Mouse (Mus musculus) C2C12 (cell line): ENCODE data around the gene Ttll12. TPM values are rescaled to one million over a fixed set of nuclear protein-coding genes. Genes with fewer than 3 reads are reported as not detected.
A peak's percentile ranks its signal among the peaks of the same experiment; 100 is the strongest.

Source experiments
- H3K27me3 ChIP-seq: one replicate; pipeline ENCODE4 v1.6.1; 2011; ENCODE audit not compliant: control insufficient read depth, insufficient read depth, insufficient read length
- H3K36me3 ChIP-seq: one replicate; pipeline ENCODE4 v1.6.1; 2011; ENCODE audit not compliant: control insufficient read depth, insufficient read depth
- H3K4me3 ChIP-seq: one replicate; pipeline ENCODE4 v1.5.1; 2011; ENCODE audit warnings: mild to moderate bottlenecking, control low read depth; ENCODE audit not compliant: poor library complexity, insufficient read depth, severe bottlenecking
- H3K79me2 ChIP-seq: one replicate; pipeline ENCODE4 v1.6.1; 2011; ENCODE audit not compliant: control insufficient read depth, insufficient read depth
- H3K79me3 ChIP-seq: one replicate; pipeline ENCODE4 v1.6.1; 2011; ENCODE audit warnings: low read depth, control low read depth
- H3ac ChIP-seq: one replicate; pipeline ENCODE3; 2011; ENCODE audit warnings: low read depth; ENCODE audit not compliant: control insufficient read depth, insufficient read length
- CEBPB ChIP-seq: IDR thresholded peaks from one replicate; pipeline ENCODE4 v1.6.1; 2011; ENCODE audit warnings: low read depth, mild to moderate bottlenecking, control low read depth, moderate library complexity
- CTCF ChIP-seq: IDR thresholded peaks from one replicate; pipeline ENCODE4 v1.5.1; 2011; ENCODE audit not compliant: control insufficient read depth, insufficient read depth, insufficient read length
- FOSL1 ChIP-seq: IDR thresholded peaks from one replicate; pipeline ENCODE4 v1.8.0; 2011; ENCODE audit warnings: mild to moderate bottlenecking, low read length; ENCODE audit not compliant: poor library complexity, insufficient read depth, severe bottlenecking
- MAX ChIP-seq: IDR thresholded peaks from one replicate; pipeline ENCODE4 v1.6.1; 2011; ENCODE audit warnings: mild to moderate bottlenecking, control low read depth
- MYOD1 ChIP-seq: IDR thresholded peaks from one replicate; pipeline ENCODE4 v1.6.1; 2011; ENCODE audit warnings: low read depth; ENCODE audit not compliant: control insufficient read depth, insufficient read length
- MYOG ChIP-seq: IDR thresholded peaks from one replicate; pipeline ENCODE4 v1.6.1; 2011; ENCODE audit not compliant: control insufficient read depth, insufficient read length; ENCODE audit errors: extremely low read depth
- USF1 ChIP-seq: IDR thresholded peaks from one replicate; pipeline ENCODE4 v1.6.1; 2011; ENCODE audit warnings: low read depth, mild to moderate bottlenecking, control low read depth, moderate library complexity
- polyA plus RNA-seq: library from polyadenylated mRNA; unstranded; fragments of >200 nt; fragmentation: generic; extraction: Trizol; gene quantifications from one replicate; pipeline ENCODE4 v1.2.1, GENCODE M21; 2012; ENCODE audit warnings: missing spikeins

Ttll12 gene
- polyA plus RNA-seq, 1 experiment = 84.8 TPM

DNA sequence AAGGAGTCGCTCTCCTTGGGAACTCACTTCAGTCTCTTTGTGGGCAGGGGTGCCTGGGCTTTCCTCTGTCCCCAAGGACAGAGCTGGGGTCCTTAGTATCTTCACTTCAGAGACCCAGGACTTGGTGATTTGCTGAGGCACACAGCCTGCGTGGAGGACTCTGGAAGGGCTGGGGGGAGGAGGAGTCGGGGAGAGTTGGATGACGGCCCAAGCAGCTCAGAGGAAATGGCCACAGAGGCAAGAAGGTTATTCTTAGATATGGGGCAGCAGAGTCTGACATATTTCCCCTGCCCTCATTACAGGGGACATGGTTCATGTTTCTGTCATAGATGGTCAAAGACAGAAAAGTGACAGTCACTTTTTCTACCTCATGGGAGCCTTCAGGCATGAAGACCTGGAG lies 55.1 kb downstream of the Ttll12 start:
- no peak overlapping the region for H3ac ChIP-seq
- H3K4me3 ChIP-seq = no peak overlapping the region
- H3K36me3 ChIP-seq = no peaks in the 10 kb centered on the region
- no peaks in the 10 kb centered on the region for H3K79me2 ChIP-seq
- no peaks in the 10 kb centered on the region for H3K79me3 ChIP-seq
- H3K27me3 ChIP-seq = no peaks in the 10 kb centered on the region
- TF ChIP-seq USF1 (no peak), MYOG (no peak), CTCF (no peak), MAX (no peak), FOSL1 (no peak), CEBPB (no peak), MYOD1 (no peak)

DNA sequence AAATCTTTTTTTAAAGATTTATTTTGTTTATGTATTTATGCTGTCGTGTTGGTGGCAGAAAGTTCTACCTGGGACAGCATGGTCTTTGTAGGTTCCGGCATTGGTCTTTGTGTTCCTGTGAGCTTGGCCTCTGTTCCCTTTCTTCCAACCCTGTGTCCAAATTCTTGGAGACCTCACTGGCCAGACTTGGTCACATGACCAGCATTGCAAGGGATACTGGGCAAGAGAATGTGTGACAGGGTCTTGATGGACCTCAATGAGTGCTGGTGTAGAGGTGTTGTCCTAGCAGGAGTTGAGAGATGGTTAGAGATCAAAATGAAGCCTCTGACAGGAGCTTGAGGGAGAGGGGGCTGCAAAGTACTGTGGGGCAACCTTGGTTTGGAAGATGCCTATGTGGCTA lies 56.1 kb downstream of the Ttll12 start:
- Histone ChIP-seq H3K36me3 (no peaks in the 10 kb centered on the region), H3K4me3 (no peak overlapping the region), H3K79me3 (no peaks in the 10 kb centered on the region), H3K27me3 (no peaks in the 10 kb centered on the region), H3K79me2 (no peaks in the 10 kb centered on the region), H3ac (no peak overlapping the region)
- TF ChIP-seq USF1 = peak; percentile 53
- no peak for TF ChIP-seq MYOD1

- Histone ChIP-seq H3ac (no peak overlapping the region), H3K4me3 (no peak overlapping the region), H3K79me2 (no peaks in the 10 kb centered on the region), H3K27me3 (peaks cover under 1% of the 10 kb centered on the region), H3K36me3 (no peaks in the 10 kb centered on the region), H3K79me3 (no peaks in the 10 kb centered on the region)
- no peak for TF ChIP-seq MYOD1
- no peak for TF ChIP-seq FOSL1
- TF ChIP-seq USF1 = no peak
- TF ChIP-seq MAX = no peak
- TF ChIP-seq CEBPB = no peak
- no peak for TF ChIP-seq CTCF
- TF ChIP-seq MYOG = no peak
Measured at GRCm38 (mm10) chr15:83535890-83536231, 59.1 kb downstream of the Ttll12 start.

GRCm38 (mm10) chr15:83534960-83535889 lies 59.7 kb downstream of the Ttll12 start:
- Histone ChIP-seq H3K79me2 (no peaks in the 10 kb centered on the region), H3K79me3 (no peaks in the 10 kb centered on the region), H3ac (no peak overlapping the region), H3K36me3 (no peaks in the 10 kb centered on the region), H3K27me3 (peaks cover 7% of the 10 kb centered on the region), H3K4me3 (no peak overlapping the region)
- TF ChIP-seq MYOD1 (no peak), USF1 (no peak), MAX (no peak), FOSL1 (no peak), CEBPB (no peak), CTCF (no peak), MYOG (no peak)

DNA sequence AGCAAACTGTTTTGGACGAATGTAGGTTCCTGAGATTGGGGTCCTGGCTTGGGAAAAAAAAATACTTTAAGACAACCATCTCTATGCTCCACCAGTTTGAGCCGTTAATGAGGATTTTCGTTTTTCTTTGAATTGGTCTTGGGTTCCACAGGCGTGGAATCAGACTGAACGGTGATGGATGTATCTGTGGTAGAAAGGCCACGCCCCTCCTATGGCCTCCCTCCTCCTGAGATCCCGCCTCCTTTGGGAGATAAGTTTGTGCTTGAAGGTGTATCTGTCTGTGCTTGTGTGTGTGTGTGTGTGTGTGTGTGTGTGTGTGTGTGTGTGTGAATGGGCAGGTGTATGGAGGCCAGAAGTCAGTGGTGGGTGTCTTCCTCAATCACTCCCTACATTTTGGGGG lies 62.4 kb downstream of the Ttll12 start:
- TF ChIP-seq MYOG (no peak), MAX (no peak), MYOD1 (no peak), FOSL1 (no peak)
- Histone ChIP-seq H3K27me3 (peaks cover 12% of the 10 kb centered on the region), H3K4me3 (no peak overlapping the region), H3ac (no peak overlapping the region), H3K79me3 (no peaks in the 10 kb centered on the region), H3K36me3 (no peaks in the 10 kb centered on the region), H3K79me2 (no peaks in the 10 kb centered on the region)

DNA sequence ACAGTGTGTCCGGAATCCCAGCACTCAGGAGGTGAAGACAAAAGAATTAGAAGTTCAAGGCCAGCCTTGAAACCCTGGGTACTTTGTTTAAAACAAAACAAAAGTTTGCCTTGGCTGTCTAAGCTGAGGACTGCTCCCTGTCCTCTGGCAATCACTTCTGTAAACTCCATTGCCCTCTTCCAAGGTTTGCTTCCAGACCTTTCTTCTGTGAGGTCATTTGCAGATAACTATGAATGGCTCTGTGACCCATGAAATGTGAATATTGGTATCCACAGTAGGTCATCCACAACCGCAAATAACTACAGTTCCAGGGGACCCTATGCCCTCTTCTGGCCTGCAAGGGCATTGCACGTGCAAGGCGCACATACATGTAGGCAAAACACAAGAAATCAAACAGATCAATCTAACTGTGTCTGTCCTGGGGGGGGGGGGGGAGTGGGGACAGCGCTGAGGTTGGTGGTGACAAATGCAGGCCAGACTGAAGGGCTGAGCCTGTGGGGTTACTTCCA lies 62.9 kb downstream of the Ttll12 start:
- no peak for TF ChIP-seq CEBPB
- TF ChIP-seq CTCF = peak; percentile 2
- no peak for TF ChIP-seq MYOD1
- no peaks in the 10 kb centered on the region for H3K79me2 ChIP-seq
- H3K27me3 ChIP-seq = peaks cover 18% of the 10 kb centered on the region
- no peaks in the 10 kb centered on the region for H3K36me3 ChIP-seq
- no peak overlapping the region for H3ac ChIP-seq
- H3K79me3 ChIP-seq = no peaks in the 10 kb centered on the region
- H3K4me3 ChIP-seq = no peak overlapping the region
